Mouse (Mus musculus) heart, embryonic 11.5 days (tissue): ENCODE data around the gene 1700028P14Rik. TPM values are rescaled to one million over a fixed set of nuclear protein-coding genes. Genes with fewer than 3 reads are reported as not detected.

Experiments used
- ATAC-seq: fragments of 200-750 bp; cut with Nextera tagmentation; replicated peaks from 2 replicates; pipeline ENCODE4 v1.8.0; 2017; ENCODE audit warnings: moderate library complexity; ENCODE audit not compliant: insufficient number of reproducible peaks, low FRiP score, low TSS enrichment
- H3K27ac ChIP-seq: fragments of 300-500 bp; sonication (generic); 2 replicates; pipeline ENCODE4 v1.5.1; 2014; ENCODE audit warnings: mild to moderate bottlenecking, low read depth, low read length
- H3K27me3 ChIP-seq: fragments of 300-500 bp; sonication (generic); 2 replicates; pipeline ENCODE4 v1.6.1; 2014; ENCODE audit warnings: mild to moderate bottlenecking, low read length, mixed read lengths; ENCODE audit not compliant: control insufficient read depth, insufficient read depth
- H3K36me3 ChIP-seq: fragments of 300-500 bp; sonication (generic); 2 replicates; pipeline ENCODE4 v1.6.1; 2014; ENCODE audit warnings: mild to moderate bottlenecking, low read length, moderate library complexity, mixed read lengths; ENCODE audit not compliant: control insufficient read depth, insufficient read depth
- H3K4me1 ChIP-seq: fragments of 300-500 bp; sonication (generic); 2 replicates; pipeline ENCODE4 v1.6.1; 2014; ENCODE audit warnings: low read length; ENCODE audit not compliant: control insufficient read depth, insufficient read depth
- H3K4me2 ChIP-seq: fragments of 300-500 bp; sonication (generic); 2 replicates; pipeline ENCODE4 v1.6.1; 2014; ENCODE audit warnings: mild to moderate bottlenecking, moderate library complexity
- H3K4me3 ChIP-seq: fragments of 300-500 bp; sonication (generic); 2 replicates; pipeline ENCODE4 v1.5.1; 2014; ENCODE audit warnings: low read depth, low read length
- H3K9ac ChIP-seq: fragments of 300-500 bp; sonication (generic); 2 replicates; pipeline ENCODE4 v1.6.1; 2014; ENCODE audit warnings: mild to moderate bottlenecking, low read depth, low read length, moderate library complexity
- H3K9me3 ChIP-seq: fragments of 300-500 bp; sonication (generic); replicated peaks from 2 replicates; pipeline ENCODE4 v1.6.1; 2016; ENCODE audit warnings: low read length; ENCODE audit not compliant: control insufficient read depth
- WGBS: fragments of 180-500 bp; shearing (Covaris S2); extraction: QIAGEN DNeasy Blood & Tissue Kit; methylation state at CpG from one replicate; pipeline ENCODE4 v1.1.7; 2014; ENCODE audit not compliant: insufficient replicate concordance; 5-methylcytosine and 5-hydroxymethylcytosine counted together
- polyA plus RNA-seq: library from polyadenylated mRNA; unstranded; fragments of >200 nt; fragmentation: Nextera tagmentation; extraction: Ambion mirVana; gene quantifications from 2 replicates; pipeline ENCODE4 v1.2.1, GENCODE M21; 2014

The 1700028P14Rik gene
- not detected in 2 replicates for polyA plus RNA-seq

- Histone ChIP-seq H3K4me3 (peak within 1 kb of the TSS; percentile 24; the same call in 1 of the 2 replicates), H3K4me2 (peak within 1 kb of the TSS; percentile 56), H3K9me3 (no peaks in the 10 kb centered on the region), H3K4me1 (0 out of 2 replicates have a peak, but pooled peaks cover 2% of the 10 kb centered on the region), H3K9ac (no peak within 1 kb of the TSS), H3K27ac (no peak within 1 kb of the TSS), H3K36me3 (no peaks in the 10 kb centered on the region), H3K27me3 (no peaks in the 10 kb centered on the region)
- WGBS, result 7% methylated on average over 13 of the region's 13 CpGs
- peak; percentile 65; the same call in 1 of the 2 replicates for ATAC-seq
These were observed at the start of gene 1700028P14Rik for GRCm38 (mm10) chr19:23652644-23653043. Gene 1700028P14Rik (minus strand): TSS chr19:23652812.

GRCm38 (mm10) chr19:23699131-23699530 is 46.5 kb upstream of the 1700028P14Rik start:
- Histone ChIP-seq H3K4me3 (no peak overlapping the region), H3K9me3 (no peaks in the 10 kb centered on the region), H3K9ac (no peak overlapping the region), H3K36me3 (peaks cover 20% of the 10 kb centered on the region), H3K4me1 (no peaks in the 10 kb centered on the region), H3K27ac (no peak overlapping the region), H3K27me3 (no peaks in the 10 kb centered on the region), H3K4me2 (no peak overlapping the region)
- ATAC-seq, result no peak
- WGBS, result 87% methylated on average over 4 of the region's 4 CpGs

GRCm38 (mm10) chr19:23698366-23698765 is 45.8 kb upstream of the 1700028P14Rik start:
- no peak overlapping the region for H3K27ac ChIP-seq
- no peaks in the 10 kb centered on the region for H3K9me3 ChIP-seq
- H3K4me1 ChIP-seq, result no peaks in the 10 kb centered on the region
- H3K4me3 ChIP-seq, result no peak overlapping the region
- H3K9ac ChIP-seq, result no peak overlapping the region
- WGBS, result 86% methylated on average over 7 of the region's 7 CpGs
- ATAC-seq, result no peak
- no peaks in the 10 kb centered on the region for H3K27me3 ChIP-seq
- H3K36me3 ChIP-seq, result peaks cover 18% of the 10 kb centered on the region
- H3K4me2 ChIP-seq, result no peak overlapping the region

- no peak overlapping the region for H3K4me2 ChIP-seq
- no peak overlapping the region for H3K9ac ChIP-seq
- 82% methylated on average over 8 of the region's 8 CpGs for WGBS
- H3K4me3 ChIP-seq, result no peak overlapping the region
- ATAC-seq, result no peak
- H3K9me3 ChIP-seq, result no peaks in the 10 kb centered on the region
- peaks cover 16% of the 10 kb centered on the region for H3K36me3 ChIP-seq
- no peak overlapping the region for H3K27ac ChIP-seq
- H3K27me3 ChIP-seq, result no peaks in the 10 kb centered on the region
- H3K4me1 ChIP-seq, result no peaks in the 10 kb centered on the region
These were observed 45.2 kb upstream of the 1700028P14Rik start for GRCm38 (mm10) chr19:23697861-23698260.

- Histone ChIP-seq H3K9ac (no peak overlapping the region), H3K9me3 (no peaks in the 10 kb centered on the region), H3K27ac (no peak overlapping the region), H3K27me3 (no peaks in the 10 kb centered on the region), H3K4me2 (no peak overlapping the region), H3K36me3 (peaks cover 13% of the 10 kb centered on the region), H3K4me1 (no peaks in the 10 kb centered on the region), H3K4me3 (no peak overlapping the region)
- no peak for ATAC-seq
- 82% methylated on average over 4 of the region's 4 CpGs for WGBS
These were observed 41.7 kb upstream of the 1700028P14Rik start for GRCm38 (mm10) chr19:23694344-23694743.

- Histone ChIP-seq H3K36me3 (no peaks in the 10 kb centered on the region), H3K4me2 (peak overlapping the region; percentile 62), H3K9ac (no peak overlapping the region), H3K4me3 (peak overlapping the region; percentile 29), H3K4me1 (no peaks in the 10 kb centered on the region), H3K27me3 (no peaks in the 10 kb centered on the region), H3K27ac (0 out of 2 replicates have a peak overlapping the region, but pooled peaks have one; percentile 4), H3K9me3 (no peaks in the 10 kb centered on the region)
- WGBS, result 22% methylated on average over 4 of the region's 4 CpGs
- ATAC-seq, result no peak
These were observed 35.9 kb upstream of the 1700028P14Rik start for GRCm38 (mm10) chr19:23688421-23688946.

- Histone ChIP-seq H3K27ac (peak within 1 kb of the TSS; percentile 92), H3K9ac (peak within 1 kb of the TSS; percentile 97), H3K4me1 (no peaks in the 10 kb centered on the region), H3K9me3 (no peaks in the 10 kb centered on the region), H3K4me3 (peak within 1 kb of the TSS; percentile 93), H3K36me3 (no peaks in the 10 kb centered on the region), H3K4me2 (peak within 1 kb of the TSS; percentile 74), H3K27me3 (no peaks in the 10 kb centered on the region)
- ATAC-seq, result peak; percentile 89
- WGBS, result under 1% methylated on average over 64 of the region's 93 CpGs
These were observed 34.8 kb upstream of the 1700028P14Rik start, which contains the start of gene Ptar1 for GRCm38 (mm10) chr19:23687296-23688021. Gene Ptar1 (plus strand): TSS chr19:23687429.

- Histone ChIP-seq H3K36me3 (no peaks in the 10 kb centered on the region), H3K4me1 (no peaks in the 10 kb centered on the region), H3K9ac (peak overlapping the region; percentile 97), H3K27me3 (no peaks in the 10 kb centered on the region), H3K4me3 (peak overlapping the region; percentile 93), H3K9me3 (no peaks in the 10 kb centered on the region), H3K4me2 (peak overlapping the region; percentile 74), H3K27ac (peak overlapping the region; percentile 92)
- peak; percentile 43; the same call in 1 of the 2 replicates for ATAC-seq
- WGBS, result 2% methylated on average over 14 of the region's 14 CpGs
These were observed 34.3 kb upstream of the 1700028P14Rik start for GRCm38 (mm10) chr19:23686962-23687295.
